Mouse (Mus musculus) testis, adult 10 weeks (tissue): Measurements from ENCODE around the gene Ugt1a6b. TPM values are rescaled to one million over a fixed set of nuclear protein-coding genes. Genes with fewer than 3 reads are reported as not detected.

Experiments
- polyA plus RNA-seq: library from polyadenylated mRNA; stranded (reverse); fragments of 350-450 nt; fragmentation: Illumina TruSeq; extraction: RNeasy Lipid Tissue Mini Kit (QIAGEN cat#74804); gene quantifications from one replicate; pipeline ENCODE4 v1.2.3, GENCODE M21; 2014; ENCODE audit warnings: low read depth, low replicate concordance

Ugt1a6b gene
- polyA plus RNA-seq: 2.3 TPM

GRCm38 (mm10) chr1:88103019-88103418 lies at the start of gene Ugt1a6b:
Ugt1a6b (plus strand) TSS chr1:88103252.

DNA sequence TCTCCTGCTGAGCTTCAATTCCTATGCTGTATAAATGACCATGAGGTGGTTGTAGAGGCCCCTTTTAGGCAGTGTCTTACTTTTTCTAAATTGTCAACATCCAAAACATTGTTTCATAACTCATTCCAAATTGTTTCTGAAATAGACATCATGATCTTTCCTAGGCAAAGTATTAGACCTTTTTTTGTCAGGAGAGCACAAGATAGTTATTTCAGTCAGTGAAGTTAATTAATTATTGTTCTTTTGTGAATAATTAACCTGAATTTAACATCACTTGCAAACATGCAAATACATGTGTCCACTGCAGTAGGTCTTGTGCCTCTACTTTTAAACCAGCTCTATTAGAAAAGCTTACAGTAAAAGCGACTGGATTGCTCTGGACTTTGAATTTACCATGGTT lies 48.0 kb upstream of the Ugt1a6b start, which contains the start of gene Ugt1a10:
Gene Ugt1a10, plus strand, starts transcription at position 301 of the 400 bp plus-strand sequence.

DNA sequence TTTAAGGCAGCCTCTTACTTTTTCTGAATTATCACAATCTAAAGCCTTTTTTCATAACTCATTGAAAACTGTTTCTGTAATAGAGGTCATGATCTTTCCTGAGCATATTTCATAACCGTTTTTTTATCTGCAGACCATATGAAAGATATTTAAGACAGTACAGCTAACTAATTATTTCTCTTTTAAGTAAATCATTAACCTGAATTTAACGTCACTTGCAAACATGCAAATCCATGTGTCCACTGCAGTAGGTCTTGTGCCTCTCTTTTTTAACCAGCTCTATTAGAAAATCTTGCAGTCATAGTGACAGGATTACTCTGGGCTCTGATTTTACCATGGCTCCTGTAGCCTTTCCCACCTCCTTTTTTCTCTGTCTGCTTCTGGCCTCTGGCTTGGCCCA lies 32.6 kb upstream of the Ugt1a6b start, which contains the start of gene Ugt1a9:
Gene Ugt1a9, plus strand, starts transcription at position 306 of the 400 bp plus-strand sequence.

DNA sequence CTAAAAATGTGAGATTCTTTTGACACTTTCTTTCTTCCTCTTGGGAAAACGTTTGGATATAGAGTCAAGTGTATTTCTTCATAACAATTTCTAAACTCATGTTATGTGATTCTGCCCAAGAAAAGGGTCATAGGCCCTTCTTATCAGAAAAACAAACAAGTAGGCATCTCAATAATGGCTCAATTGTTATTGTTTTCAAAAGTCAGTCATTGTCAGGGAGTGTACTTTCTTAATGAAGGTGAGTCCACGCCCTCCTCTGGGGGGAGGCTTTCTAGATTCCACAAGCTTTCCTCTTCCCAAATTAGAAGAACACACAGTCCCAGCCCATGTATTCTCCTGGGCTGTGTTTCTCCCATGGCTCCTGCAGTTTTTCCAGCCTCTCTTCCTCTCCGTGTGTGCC lies 15.5 kb upstream of the Ugt1a6b start, which contains the start of gene Ugt1a8:
Gene Ugt1a8, plus strand, starts transcription at position 301 of the 400 bp plus-strand sequence.

GRCm38 (mm10) chr1:88094941-88095492 lies 8.0 kb upstream of the Ugt1a6b start, which contains the start of gene Ugt1a7c:
Ugt1a7c (plus strand) TSS chr1:88095062.

GRCm38 (mm10) chr1:88134457-88135011 lies 31.5 kb downstream of the Ugt1a6b start, which contains the start of gene Ugt1a6a:
Ugt1a6a (plus strand) TSS chr1:88134809.

GRCm38 (mm10) chr1:88165711-88166110 lies 62.7 kb downstream of the Ugt1a6b start, which contains the start of gene Ugt1a5:
Ugt1a5 (plus strand) TSS chr1:88166012.

GRCm38 (mm10) chr1:88200456-88200855 lies 97.4 kb downstream of the Ugt1a6b start, which contains the start of gene Ugt1a2:
Ugt1a2 (plus strand) TSS chr1:88200601.

DNA sequence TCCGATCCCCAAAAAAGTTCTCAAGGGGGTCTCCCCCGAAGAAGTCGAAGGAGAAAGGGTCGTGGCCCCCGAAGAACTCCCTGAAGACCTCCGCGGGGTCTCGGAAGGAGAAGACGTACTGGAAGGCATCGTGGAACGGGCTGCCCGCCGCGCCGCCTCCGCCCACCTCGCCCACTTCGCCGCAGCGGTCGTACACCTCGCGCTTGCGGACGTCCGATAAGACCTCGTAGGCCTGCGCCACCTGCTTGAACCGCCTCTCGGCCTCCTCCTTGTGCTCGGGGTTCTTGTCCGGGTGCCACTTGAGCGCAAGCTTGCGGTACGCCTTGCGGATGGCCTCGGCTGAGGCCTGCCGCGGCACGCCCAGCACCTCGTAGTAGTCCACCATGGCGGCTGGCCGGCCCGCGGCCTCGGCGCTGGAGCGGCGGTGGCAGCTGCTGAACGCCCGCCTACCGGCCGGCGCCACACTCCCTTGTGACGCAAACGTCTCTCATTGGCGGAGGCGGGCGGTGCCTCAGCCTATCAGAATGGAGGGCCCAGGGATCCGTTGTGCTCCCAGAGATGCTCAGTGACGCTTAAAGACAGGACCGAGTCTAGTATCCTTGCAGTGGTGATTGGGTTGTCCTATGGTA lies 102.4 kb downstream of the Ugt1a6b start, which contains the start of gene Dnajb3:
Gene Dnajb3, minus strand, starts transcription at position 489 of the 629 bp plus-strand sequence.

DNA sequence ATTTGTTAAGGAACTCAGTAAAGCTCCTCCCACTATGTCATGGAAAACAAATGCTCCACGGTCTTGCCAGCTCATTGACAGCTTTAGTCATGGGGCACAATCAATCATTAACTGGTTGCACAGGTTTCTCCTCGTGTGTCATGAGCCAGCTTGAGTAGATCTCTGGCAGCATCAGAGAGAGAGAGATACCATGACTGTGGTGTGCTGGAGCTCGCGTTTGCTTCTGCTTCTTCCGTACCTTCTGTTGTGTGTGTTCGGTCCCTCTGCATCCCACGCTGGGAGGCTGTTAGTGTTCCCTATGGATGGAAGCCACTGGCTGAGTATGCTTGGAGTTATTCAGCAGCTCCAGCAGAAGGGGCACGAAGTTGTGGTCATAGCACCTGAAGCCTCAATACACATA lies 108.8 kb downstream of the Ugt1a6b start, which contains the start of gene Ugt1a1:
Gene Ugt1a1, plus strand, starts transcription at position 148 of the 400 bp plus-strand sequence.

DNA sequence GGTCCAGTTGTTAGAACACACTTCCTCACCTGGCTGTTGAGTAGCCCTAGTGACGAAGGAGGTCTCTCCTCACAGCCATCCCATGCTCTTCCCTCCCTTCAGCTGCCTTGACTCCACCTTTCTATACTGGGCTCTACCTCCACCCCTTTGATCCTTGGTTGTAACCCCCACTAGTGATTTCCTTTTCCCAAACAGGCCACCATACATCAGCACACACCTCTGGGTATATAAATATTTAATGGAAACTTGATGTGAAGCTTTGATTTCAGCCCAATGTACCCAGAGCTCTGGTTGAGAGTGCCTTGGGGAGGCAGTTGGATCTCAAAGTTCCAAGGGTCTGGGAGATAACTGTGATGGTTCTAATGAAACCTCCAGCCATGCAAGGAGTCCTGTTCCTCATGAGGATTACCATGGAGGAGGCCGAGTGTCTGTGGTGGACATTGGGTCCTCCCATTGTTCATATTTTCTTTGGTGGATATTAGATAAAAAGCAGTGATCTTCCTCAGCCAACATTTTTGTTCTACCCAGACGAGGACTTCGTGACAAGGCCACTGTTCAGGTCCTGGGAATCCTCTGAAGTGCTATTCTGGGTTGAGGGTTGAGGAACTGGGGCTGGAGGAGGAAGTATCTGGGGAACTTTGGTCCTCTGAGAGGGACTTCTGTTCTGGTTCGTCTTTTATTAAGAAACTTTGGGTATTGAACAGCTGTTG lies 123.8 kb downstream of the Ugt1a6b start, which contains the start of gene Mroh2a:
Gene Mroh2a, plus strand, starts transcription at position 317 of the 710 bp plus-strand sequence.

Other genes starting within 250 kb of the Ugt1a6b start
- 138 TPM for gene Dgkd, start 250.0 kb upstream of the Ugt1a6b start, polyA plus RNA-seq
- 23.4 TPM for gene Usp40, start 94.7 kb upstream of the Ugt1a6b start, polyA plus RNA-seq
- gene Ugt1a10, start 47.9 kb upstream of the Ugt1a6b start, polyA plus RNA-seq: not detected
- not detected for gene Ugt1a9, start 32.5 kb upstream of the Ugt1a6b start, polyA plus RNA-seq
- not detected for gene Ugt1a8, start 15.4 kb upstream of the Ugt1a6b start, polyA plus RNA-seq
- 22.5 TPM for gene Ugt1a7c, start 8.2 kb upstream of the Ugt1a6b start, polyA plus RNA-seq
- 42.1 TPM for gene Ugt1a6a, start 31.6 kb downstream of the Ugt1a6b start, polyA plus RNA-seq
- not detected for gene Ugt1a5, start 62.8 kb downstream of the Ugt1a6b start, polyA plus RNA-seq
- gene Ugt1a2, start 97.3 kb downstream of the Ugt1a6b start, polyA plus RNA-seq: 0.14 TPM
- gene Dnajb3, start 102.5 kb downstream of the Ugt1a6b start, polyA plus RNA-seq: 799 TPM
- gene Ugt1a1, start 108.7 kb downstream of the Ugt1a6b start, polyA plus RNA-seq: 0.57 TPM
- 78.3 TPM for gene Mroh2a, start 123.7 kb downstream of the Ugt1a6b start, polyA plus RNA-seq
- 27.0 TPM for gene Hjurp, start 174.4 kb downstream of the Ugt1a6b start, polyA plus RNA-seq
- gene Trpm8, start 174.4 kb downstream of the Ugt1a6b start, polyA plus RNA-seq: 2.1 TPM